Mouse (Mus musculus): ENCODE data around the gene Ugp2. TPM values are rescaled to one million over a fixed set of nuclear protein-coding genes. Genes with fewer than 3 reads are reported as not detected.
"Not testable (repeated sequence)": the region's sequence is repeated elsewhere in the genome, so short reads cannot be mapped to it uniquely, and the experiment has no call there.

Gene Ugp2
- polyA plus RNA-seq, 1 experiment from 2014 or later, result 84.8 TPM

DNA sequence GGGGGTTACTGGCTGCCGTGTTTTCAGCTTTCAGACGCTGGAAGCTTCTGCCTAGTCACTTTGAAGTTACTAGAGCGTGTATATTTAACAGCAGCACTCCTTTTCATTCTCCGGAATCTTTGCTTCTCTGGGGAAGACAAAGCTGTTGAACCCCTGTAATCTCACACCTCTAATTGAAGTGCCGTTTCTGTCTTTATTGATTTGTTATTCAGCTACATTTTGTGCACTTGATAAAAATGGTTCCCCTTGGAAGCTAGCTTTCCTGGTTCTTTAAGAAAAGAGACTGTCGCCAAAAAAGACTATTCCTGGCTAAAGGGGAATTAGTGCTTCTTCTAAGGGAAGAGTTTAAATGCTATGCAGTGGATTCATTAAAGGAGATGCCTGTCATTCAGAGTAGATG, 61.5 kb downstream of the Ugp2 start:
- Histone ChIP-seq H3K9ac (replicated peaks; ENCODE audit: low read length) (no peak overlapping the region), H3K4me3 (ENCODE audit: low read length) (no peak overlapping the region), H3K4me1 (ENCODE audit: insufficient read depth, low read length) (no peaks in the 10 kb centered on the region; the same call in 1 of the 2 replicates), H3K27ac (ENCODE audit: low read length) (no peak overlapping the region), H3K4me2 (replicated peaks; ENCODE audit: low read depth, low read length) (no peak overlapping the region), H3K27me3 (ENCODE audit: insufficient read depth, low read length) (no peaks in the 10 kb centered on the region), H3K9me3 (ENCODE audit: low read length) (no peaks in the 10 kb centered on the region), H3K36me3 (ENCODE audit: insufficient read depth, low read length) (peaks cover 26% of the 10 kb centered on the region)
- 53% methylated on average over 6 of the region's 6 CpGs for WGBS
- no peak for ATAC-seq (ENCODE audit: low FRiP score, low TSS enrichment)

DNA sequence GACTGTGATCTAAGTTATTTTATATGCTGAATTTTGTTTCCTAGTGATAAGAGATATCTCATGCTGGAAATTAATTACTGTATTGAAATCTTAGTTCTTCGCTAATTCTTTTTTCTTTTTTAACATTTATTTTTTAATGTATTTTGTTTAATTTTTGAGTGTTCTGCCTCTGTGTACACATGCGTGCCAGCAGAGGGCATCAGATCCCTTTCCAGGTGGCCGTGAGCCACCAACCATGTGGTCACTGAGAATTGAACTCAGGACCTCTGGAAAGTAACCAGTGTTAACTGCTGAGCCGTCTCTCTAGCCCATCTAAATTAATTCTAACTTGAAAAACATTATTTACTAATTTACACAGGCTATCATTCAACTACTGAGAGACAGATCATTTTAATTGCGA, 62.9 kb downstream of the Ugp2 start:
- Histone ChIP-seq H3K9me3 (ENCODE audit: low read length) (no peaks in the 10 kb centered on the region), H3K27me3 (ENCODE audit: insufficient read depth, low read length) (no peaks in the 10 kb centered on the region), H3K36me3 (ENCODE audit: insufficient read depth, low read length) (peaks cover 15% of the 10 kb centered on the region), H3K4me3 (ENCODE audit: low read length) (no peak overlapping the region), H3K4me1 (ENCODE audit: insufficient read depth, low read length) (no peaks in the 10 kb centered on the region), H3K27ac (ENCODE audit: low read length) (no peak overlapping the region), H3K4me2 (replicated peaks; ENCODE audit: low read depth, low read length) (no peak overlapping the region), H3K9ac (replicated peaks; ENCODE audit: low read length) (no peak overlapping the region)
- ATAC-seq (ENCODE audit: low FRiP score, low TSS enrichment), result no peak
- 85% methylated on average over 5 of the region's 5 CpGs for WGBS

DNA sequence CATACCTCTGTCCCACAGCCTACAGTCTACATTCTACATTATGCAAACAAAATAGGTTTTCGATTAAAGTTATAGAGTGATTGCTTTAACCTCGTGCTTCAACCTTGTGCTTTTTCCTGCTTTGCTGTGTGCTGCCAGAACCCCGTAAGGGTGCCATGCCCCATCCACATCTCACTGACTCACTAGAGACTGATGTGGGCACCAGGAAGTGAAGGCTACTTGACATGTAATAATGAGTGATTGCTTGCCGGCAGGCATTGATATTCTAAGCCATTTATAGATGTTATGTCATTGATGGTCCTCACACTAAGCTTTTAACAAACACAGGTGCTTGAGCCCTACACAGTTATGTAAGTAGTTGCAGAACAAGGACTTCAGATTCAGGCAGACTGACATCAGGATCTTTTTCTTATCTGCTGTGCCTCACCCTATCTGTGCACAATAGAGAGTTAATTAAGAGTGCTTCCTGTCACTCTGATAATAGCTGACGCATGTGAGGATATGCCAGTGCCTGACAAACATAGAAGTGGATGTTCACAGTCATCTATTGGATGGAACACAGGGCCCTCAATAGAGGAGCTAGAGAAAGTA, 63.8 kb downstream of the Ugp2 start:
- 84% methylated on average over 5 of the region's 5 CpGs for WGBS

DNA sequence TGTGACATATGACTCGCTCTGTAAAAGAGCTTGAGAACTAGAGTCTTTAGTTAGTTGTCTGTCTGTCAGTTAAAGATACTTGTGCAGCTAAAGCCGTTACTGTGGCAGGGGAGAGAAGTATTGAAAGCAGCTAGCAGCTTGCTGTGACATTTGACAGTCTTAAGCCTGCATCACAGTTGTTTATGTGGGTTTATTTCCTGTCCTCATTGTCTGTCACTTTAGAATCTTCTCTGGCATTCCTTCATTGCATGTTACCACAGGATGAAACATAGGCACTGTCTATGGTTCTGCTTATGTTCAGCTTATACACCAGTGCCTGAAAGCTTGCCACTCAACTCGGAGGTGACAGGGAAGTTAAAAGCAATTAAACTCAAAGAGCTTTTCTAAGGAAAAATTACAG, 67.4 kb downstream of the Ugp2 start:
- Histone ChIP-seq H3K4me3 (ENCODE audit: low read length) (no peak overlapping the region), H3K4me2 (replicated peaks; ENCODE audit: low read depth, low read length) (no peak overlapping the region), H3K9ac (replicated peaks; ENCODE audit: low read length) (no peak overlapping the region), H3K9me3 (ENCODE audit: low read length) (no peaks in the 10 kb centered on the region), H3K27me3 (ENCODE audit: insufficient read depth, low read length) (no peaks in the 10 kb centered on the region), H3K27ac (ENCODE audit: low read length) (no peak overlapping the region), H3K4me1 (ENCODE audit: insufficient read depth, low read length) (no peaks in the 10 kb centered on the region), H3K36me3 (ENCODE audit: insufficient read depth, low read length) (peaks cover 21% of the 10 kb centered on the region)
- 79% methylated on average over 3 of the region's 3 CpGs for WGBS
- no peak for ATAC-seq (ENCODE audit: low FRiP score, low TSS enrichment)

More for the DNA sequence above, 63.8 kb downstream of the Ugp2 start:
- Histone ChIP-seq H3K27me3 (ENCODE audit: insufficient read depth, low read length) (no peaks in the 10 kb centered on the region), H3K4me3 (ENCODE audit: low read length) (no peak overlapping the region), H3K27ac (ENCODE audit: low read length) (no peak overlapping the region), H3K4me2 (replicated peaks; ENCODE audit: low read depth, low read length) (no peak overlapping the region), H3K4me1 (ENCODE audit: insufficient read depth, low read length) (no peaks in the 10 kb centered on the region), H3K9me3 (ENCODE audit: low read length) (no peaks in the 10 kb centered on the region), H3K36me3 (ENCODE audit: insufficient read depth, low read length) (peaks cover 13% of the 10 kb centered on the region), H3K9ac (replicated peaks; ENCODE audit: low read length) (no peak overlapping the region)
- ATAC-seq (ENCODE audit: low FRiP score, low TSS enrichment), result no peak

DNA sequence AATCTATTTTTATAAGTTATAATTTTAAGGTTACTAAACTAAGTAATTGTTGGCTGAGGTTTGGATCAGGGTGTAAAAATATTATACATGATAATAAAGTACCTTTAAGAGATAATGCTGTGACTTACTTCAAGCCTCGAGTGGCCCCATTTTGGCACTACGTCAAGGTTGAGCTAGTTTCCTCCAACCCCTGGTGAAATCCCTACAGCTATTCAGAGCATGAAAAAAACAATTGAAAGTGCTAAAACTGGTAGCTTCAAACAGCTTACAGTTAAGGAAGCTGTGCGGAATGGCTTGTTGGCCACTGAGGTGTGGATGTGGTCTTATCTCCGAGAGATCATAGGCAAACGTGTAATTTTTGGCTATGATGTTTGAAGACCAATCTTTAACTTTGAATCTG, 75.5 kb downstream of the Ugp2 start:
- Histone ChIP-seq H3K36me3 (ENCODE audit: insufficient read depth, low read length) (peaks cover 12% of the 10 kb centered on the region; the same call in 1 of the 2 replicates), H3K9ac (replicated peaks; ENCODE audit: low read length) (no peak overlapping the region), H3K9me3 (ENCODE audit: low read length) (no peaks in the 10 kb centered on the region), H3K27me3 (ENCODE audit: insufficient read depth, low read length) (no peaks in the 10 kb centered on the region), H3K4me2 (replicated peaks; ENCODE audit: low read depth, low read length) (no peak overlapping the region), H3K4me1 (ENCODE audit: insufficient read depth, low read length) (no peaks in the 10 kb centered on the region), H3K27ac (ENCODE audit: low read length) (no peak overlapping the region), H3K4me3 (ENCODE audit: low read length) (no peak overlapping the region)
- 84% methylated on average over 5 of the region's 5 CpGs for WGBS
- no peak for ATAC-seq (ENCODE audit: low FRiP score, low TSS enrichment)

DNA sequence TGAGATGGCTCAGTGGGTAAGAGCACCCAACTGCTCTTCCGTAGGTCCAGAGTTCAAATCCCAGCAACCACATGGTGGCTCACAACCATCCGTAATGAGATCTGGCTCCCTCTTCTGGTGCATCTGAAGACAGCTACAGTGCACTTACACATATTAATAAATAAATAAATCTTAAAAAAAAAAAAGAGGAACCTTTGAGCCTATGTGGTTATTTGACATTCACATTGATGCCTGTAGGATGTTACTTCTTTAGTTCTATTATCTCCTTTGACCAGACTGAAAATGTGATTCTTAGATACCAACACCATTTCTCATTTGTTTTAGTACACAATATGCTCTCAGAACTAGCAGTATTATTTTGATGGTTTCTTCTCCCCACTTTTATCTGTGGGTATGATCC, 82.8 kb downstream of the Ugp2 start:
- not testable (repeated sequence) for ATAC-seq (ENCODE audit: low FRiP score, low TSS enrichment); H3K27me3 ChIP-seq (ENCODE audit: insufficient read depth, low read length); H3K9ac ChIP-seq (replicated peaks; ENCODE audit: low read length); H3K4me1 ChIP-seq (ENCODE audit: insufficient read depth, low read length); H3K9me3 ChIP-seq (ENCODE audit: low read length); H3K27ac ChIP-seq (ENCODE audit: low read length); H3K4me3 ChIP-seq (ENCODE audit: low read length); H3K4me2 ChIP-seq (replicated peaks; ENCODE audit: low read depth, low read length); H3K36me3 ChIP-seq (ENCODE audit: insufficient read depth, low read length)
- WGBS, result 98% methylated on average over 2 of the region's 2 CpGs

DNA sequence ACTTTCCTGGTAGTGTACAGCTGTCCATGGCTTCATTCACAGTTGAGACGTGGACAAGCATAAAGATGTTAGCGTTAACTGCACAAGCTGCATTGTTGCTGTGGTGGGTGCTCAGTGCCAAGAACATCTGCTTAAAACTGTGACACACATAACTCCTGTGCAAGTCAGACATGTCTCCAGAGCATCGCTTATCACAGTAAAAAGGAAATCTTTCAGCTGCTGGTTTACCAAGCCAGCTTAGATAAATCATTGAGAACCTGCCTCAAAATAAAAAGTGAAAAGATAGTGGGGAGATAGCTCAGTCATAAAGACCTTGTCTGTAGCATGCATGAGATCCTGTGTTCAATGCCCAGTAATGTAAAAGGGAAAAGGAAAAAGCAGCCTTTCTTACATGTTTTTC, 84.6 kb downstream of the Ugp2 start:
- Histone ChIP-seq H3K27me3 (ENCODE audit: insufficient read depth, low read length) (no peaks in the 10 kb centered on the region), H3K4me2 (replicated peaks; ENCODE audit: low read depth, low read length) (no peak overlapping the region), H3K9ac (replicated peaks; ENCODE audit: low read length) (no peak overlapping the region), H3K4me1 (ENCODE audit: insufficient read depth, low read length) (no peaks in the 10 kb centered on the region), H3K9me3 (ENCODE audit: low read length) (no peaks in the 10 kb centered on the region), H3K4me3 (ENCODE audit: low read length) (no peak overlapping the region), H3K27ac (ENCODE audit: low read length) (no peak overlapping the region), H3K36me3 (ENCODE audit: insufficient read depth, low read length) (0 out of 2 replicates have a peak, but pooled peaks cover 5% of the 10 kb centered on the region)
- ATAC-seq (ENCODE audit: low FRiP score, low TSS enrichment), result no peak
- 61% methylated on average over 3 of the region's 3 CpGs for WGBS

DNA sequence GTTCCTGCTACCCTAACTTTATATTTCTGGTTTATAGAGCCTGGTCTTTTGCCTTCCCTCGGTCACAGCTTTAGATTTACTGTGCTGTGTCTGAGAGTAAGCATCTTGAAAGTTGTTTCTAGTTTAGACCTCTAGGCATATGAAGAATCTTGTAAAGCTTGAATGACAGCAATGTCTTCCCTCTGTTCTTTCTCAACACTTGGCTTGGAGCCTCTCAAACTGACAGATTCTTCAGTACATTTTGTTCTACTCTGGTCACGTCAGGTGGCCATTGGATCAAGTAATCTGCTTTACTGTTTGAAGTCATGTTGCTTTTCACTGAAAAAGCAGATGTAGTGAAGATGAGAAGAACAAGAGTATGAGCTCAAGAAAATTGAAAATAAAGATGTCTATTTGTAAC, 94.8 kb downstream of the Ugp2 start:
- Histone ChIP-seq H3K36me3 (ENCODE audit: insufficient read depth, low read length) (peaks cover 13% of the 10 kb centered on the region), H3K4me1 (ENCODE audit: insufficient read depth, low read length) (no peaks in the 10 kb centered on the region), H3K27ac (ENCODE audit: low read length) (no peak overlapping the region), H3K27me3 (ENCODE audit: insufficient read depth, low read length) (no peaks in the 10 kb centered on the region), H3K4me2 (replicated peaks; ENCODE audit: low read depth, low read length) (no peak overlapping the region), H3K9me3 (ENCODE audit: low read length) (no peaks in the 10 kb centered on the region), H3K9ac (replicated peaks; ENCODE audit: low read length) (no peak overlapping the region), H3K4me3 (ENCODE audit: low read length) (no peak overlapping the region)
- ATAC-seq (ENCODE audit: low FRiP score, low TSS enrichment), result no peak
- 91% methylated on average over 2 of the region's 2 CpGs for WGBS

MicroRNAs encoded within 50 kb of the gene (microRNA counts, 519-probe panel; counts per million panel counts)
- microRNA mmu-miR-1933-3p (104 counts per million, percentile 35 among the panel's probes with 10 or more counts), microRNA mmu-miR-1933-5p (104 counts per million, percentile 35 among the panel's probes with 10 or more counts)

Small RNA genes within 50 kb of the gene (microRNA-seq; reads per million reads assigned to microRNA genes)
- gene Mir1933, result 0.95 reads per million

Other genes with a start within 250 kb of the Ugp2 start
- 11.1 and 14.1 TPM in 2 replicates for gene Vps54, start 131.9 kb downstream of the Ugp2 start, polyA plus RNA-seq (2015; fragmentation: Nextera tagmentation; extraction: Ambion mirVana)
- 13.4 and 14.5 TPM in 2 replicates for gene Wdpcp, start 201.0 kb upstream of the Ugp2 start, polyA plus RNA-seq (2015; fragmentation: Nextera tagmentation; extraction: Ambion mirVana)
- gene Mdh1, start 201.2 kb upstream of the Ugp2 start, polyA plus RNA-seq (2015; fragmentation: Nextera tagmentation; extraction: Ambion mirVana), result 810 and 870 TPM in 2 replicates